Mouse (Mus musculus) inflammation-experienced regulatory T-cells (primary cell): ENCODE data around the gene Tcl1b4. TPM values are rescaled to one million over a fixed set of nuclear protein-coding genes. Genes with fewer than 3 reads are reported as not detected.

Experiments
- polyA plus RNA-seq, 2 experiments: library from polyadenylated mRNA; unstranded; fragments of 100-300 nt; shearing (Covaris generic); gene quantifications; one replicate each; pipeline ENCODE4 v1.2.1; 2017

Tcl1b4 gene
- polyA plus RNA-seq = under 1 TPM in 1 of 2 experiments, not detected in 1; 0.51 TPM

GRCm38 (mm10) chr12:105201657-105202056 lies at the start of gene Tcl1b4:
Gene Tcl1b4, plus strand, starts transcription at chr12:105201957.

GRCm38 (mm10) chr12:105159390-105159789 lies 42.4 kb upstream of the Tcl1b4 start, which contains the start of gene Tcl1b1:
Gene Tcl1b1, plus strand, starts transcription at chr12:105159690.

GRCm38 (mm10) chr12:105176044-105176443 lies 25.7 kb upstream of the Tcl1b4 start, which contains the start of gene Tcl1b5:
Gene Tcl1b5, plus strand, starts transcription at chr12:105176344.

GRCm38 (mm10) chr12:105190743-105191142 lies 11.0 kb upstream of the Tcl1b4 start, which contains the start of gene Tcl1b3:
Gene Tcl1b3, plus strand, starts transcription at chr12:105191043.

DNA sequence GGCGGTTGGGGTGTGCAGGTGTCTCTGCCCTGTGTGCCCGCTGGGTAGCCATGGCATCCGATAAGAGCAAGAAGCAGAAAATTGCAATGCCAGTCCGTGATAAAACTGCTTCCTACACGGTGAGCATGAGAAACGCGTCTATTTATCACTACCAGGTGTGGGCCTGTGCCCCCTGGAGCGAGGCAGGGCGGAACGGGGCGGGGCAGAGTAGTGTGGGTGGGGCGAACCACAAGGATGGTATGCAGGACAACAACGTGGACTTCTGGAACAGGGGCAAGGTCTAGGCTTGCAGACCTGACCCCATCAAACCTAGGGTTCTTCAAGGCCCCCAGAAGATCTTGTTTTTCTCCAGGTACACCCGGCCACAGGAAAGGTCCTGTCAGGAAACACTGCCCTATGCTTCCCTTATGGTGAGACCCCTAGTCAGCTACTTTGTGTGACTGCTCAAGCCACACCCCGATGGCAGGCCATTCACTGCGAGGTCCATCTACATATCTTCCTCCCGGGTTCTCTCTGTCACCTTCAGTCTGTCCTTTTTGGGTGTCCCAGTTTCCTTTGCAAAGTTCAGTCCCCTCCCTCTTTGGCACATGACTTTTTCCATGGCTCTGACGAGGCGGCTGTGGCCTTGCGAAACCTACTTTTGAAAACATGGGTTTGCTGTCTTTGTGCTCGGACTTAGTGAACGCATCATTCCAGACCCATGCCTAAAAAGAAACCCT lies 21.0 kb downstream of the Tcl1b4 start, which contains the start of gene Tcl1:
Gene Tcl1, minus strand, starts transcription at position 193 of the 719 bp plus-strand sequence.

Other genes starting within 250 kb of the Tcl1b4 start
- 1 to 10 TPM; 6.2 to 9.8 TPM for gene Syne3, start 192.1 kb upstream of the Tcl1b4 start, polyA plus RNA-seq
- gene Glrx5, start 169.3 kb upstream of the Tcl1b4 start, polyA plus RNA-seq = 10 to 100 TPM; 86.0 to 97.7 TPM
- not detected for gene Tcl1b2, start 55.9 kb upstream of the Tcl1b4 start, polyA plus RNA-seq
- gene Tcl1b1, start 42.3 kb upstream of the Tcl1b4 start, polyA plus RNA-seq = not detected
- gene Tcl1b5, start 25.6 kb upstream of the Tcl1b4 start, polyA plus RNA-seq = under 1 TPM in 1 of 2 experiments, not detected in 1; 0.36 TPM
- not detected for gene Tcl1b3, start 10.9 kb upstream of the Tcl1b4 start, polyA plus RNA-seq
- under 1 TPM in 1 of 2 experiments, not detected in 1; 0.75 TPM for gene Tcl1, start 20.8 kb downstream of the Tcl1b4 start, polyA plus RNA-seq
- gene Tunar, start 131.9 kb downstream of the Tcl1b4 start, polyA plus RNA-seq = not detected